Mouse (Mus musculus) thymus, adult 2 months (tissue): ENCODE measurements around the gene Arhgef7. TPM values are rescaled to one million over a fixed set of nuclear protein-coding genes. Genes with fewer than 3 reads are reported as not detected.

Source experiments
- DNase-seq: peaks from one replicate; pipeline ENCODE4 v3.0.0; 2021
- H3K27ac ChIP-seq: fragments of 200-500 bp; 2 replicates; pipeline ENCODE4 v1.5.1; 2012; ENCODE audit warnings: low read length, control low read depth; ENCODE audit not compliant: control insufficient read depth, insufficient read depth
- H3K27me3 ChIP-seq: fragments of 200-500 bp; 2 replicates; pipeline ENCODE4 v1.6.1; 2012; ENCODE audit warnings: mild to moderate bottlenecking, low read length, moderate library complexity, mixed read lengths; ENCODE audit not compliant: control insufficient read depth, insufficient read depth
- H3K36me3 ChIP-seq: fragments of 200-500 bp; 2 replicates; pipeline ENCODE4 v1.6.1; 2012; ENCODE audit warnings: mild to moderate bottlenecking, low read length, moderate library complexity; ENCODE audit not compliant: control insufficient read depth, insufficient read depth
- H3K4me1 ChIP-seq: fragments of 200-500 bp; replicated peaks from 2 replicates; pipeline ENCODE4 v1.6.1; 2012; ENCODE audit warnings: low read length; ENCODE audit not compliant: control insufficient read depth, insufficient read depth
- H3K4me3 ChIP-seq: fragments of 200-500 bp; 2 replicates; pipeline ENCODE4 v1.5.1; 2012; ENCODE audit warnings: mild to moderate bottlenecking, low read length, control low read depth, moderate library complexity; ENCODE audit not compliant: control insufficient read depth, insufficient read depth
- CTCF ChIP-seq: fragments of 200-500 bp; IDR thresholded peaks from 2 replicates; pipeline ENCODE4 v1.5.1; 2012; ENCODE audit warnings: mild to moderate bottlenecking, control low read depth, low read length, moderate library complexity, borderline replicate concordance; ENCODE audit not compliant: control insufficient read depth, poor library complexity, insufficient read depth; ENCODE audit errors: extremely low read depth
- POLR2A ChIP-seq: fragments of 200-500 bp; IDR thresholded peaks from 2 replicates; pipeline ENCODE4 v1.6.1; 2012; ENCODE audit warnings: mild to moderate bottlenecking, low read length, control low read depth, moderate library complexity; ENCODE audit not compliant: control insufficient read depth, poor library complexity, insufficient read depth; ENCODE audit errors: extremely low read depth
- WGBS: fragments of 180-500 bp; shearing (Covaris S2); methylation state at CpG from one replicate; pipeline ENCODE4 v1.1.7; 2018; 5-methylcytosine and 5-hydroxymethylcytosine counted together
- polyA plus RNA-seq: library from polyadenylated mRNA; depleted of rRNA; stranded (reverse); fragments of >200 nt; gene quantifications from 2 replicates; pipeline ENCODE4 v1.2.3, GENCODE M21; 2012

The Arhgef7 gene
- polyA plus RNA-seq, 1 experiment, result 36.1 TPM

DNA sequence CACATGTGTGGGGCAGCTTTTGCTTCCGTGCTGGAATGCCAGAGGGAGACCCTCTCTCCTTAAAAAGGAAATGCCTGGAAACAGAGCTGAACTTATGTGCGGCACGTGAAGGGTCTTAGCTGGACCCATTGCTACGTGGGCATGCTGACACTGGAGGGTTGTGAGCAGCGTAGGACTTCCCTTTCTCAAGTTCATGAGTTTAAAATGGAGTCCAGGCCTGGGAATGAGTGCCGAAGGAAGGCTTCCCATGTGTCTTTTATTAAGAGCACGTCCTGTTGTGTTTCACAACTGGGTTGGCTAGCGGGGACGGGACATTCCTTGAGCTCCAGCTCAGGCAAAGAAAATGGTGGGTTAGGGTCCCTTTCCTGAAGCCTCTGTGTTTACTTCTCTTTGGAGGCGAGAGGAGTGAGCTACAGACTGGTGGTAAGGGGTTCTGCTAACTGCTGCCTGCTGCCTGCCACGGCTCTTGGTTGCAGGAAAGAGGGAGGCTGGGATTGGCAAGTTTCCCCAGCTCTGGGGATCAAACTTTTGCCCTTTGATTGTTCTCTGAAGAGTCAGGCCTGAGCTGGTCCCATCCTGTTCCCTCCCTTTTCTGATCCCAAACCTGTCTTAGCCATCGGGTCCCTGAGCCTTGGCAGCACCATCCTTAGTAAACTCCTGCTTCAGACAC is 2.9 kb downstream of the Arhgef7 start:
- WGBS, result 74% methylated on average over 12 of the region's 12 CpGs
- peaks cover 8% of the 10 kb centered on the region; the same call in 1 of the 2 replicates for H3K27me3 ChIP-seq
- TF ChIP-seq POLR2A (no peak), CTCF (no peak)
- no peak overlapping the region for H3K27ac ChIP-seq
- H3K36me3 ChIP-seq, result no peaks in the 10 kb centered on the region
- peaks cover 9% of the 10 kb centered on the region; the same call in 1 of the 2 replicates for H3K4me1 ChIP-seq
- DNase-seq, result no peak
- H3K4me3 ChIP-seq, result no peak overlapping the region

DNA sequence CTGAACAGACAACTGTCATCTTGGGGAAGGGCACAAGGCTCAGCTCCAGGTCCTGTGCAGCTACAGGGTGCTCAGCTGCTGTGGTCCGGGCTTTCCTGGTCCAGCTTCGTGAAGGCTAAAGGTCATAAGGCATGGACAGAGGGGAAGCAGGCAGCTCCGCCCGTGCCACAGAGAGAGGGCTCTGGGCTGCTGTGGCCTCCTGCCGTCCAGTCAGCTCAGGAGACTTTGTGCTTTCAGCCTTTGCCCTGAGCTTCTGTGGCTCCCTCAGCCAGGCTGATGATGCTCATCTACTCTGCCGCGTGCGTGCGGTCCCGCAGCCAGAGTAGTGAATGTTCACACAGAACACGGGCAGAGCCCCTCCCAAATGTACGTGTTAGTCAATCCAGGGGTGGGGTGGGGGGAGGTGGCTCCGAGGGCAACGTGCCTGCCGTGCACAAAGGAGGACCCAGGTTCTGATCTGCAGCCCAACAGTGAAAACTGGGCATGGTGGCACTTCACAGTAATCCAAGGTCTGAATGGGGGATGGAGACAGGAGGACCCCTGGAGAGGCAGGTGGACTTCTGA is 8.2 kb downstream of the Arhgef7 start:
- 86% methylated on average over 15 of the region's 15 CpGs for WGBS
- TF ChIP-seq CTCF (no peak), POLR2A (no peak)
- H3K4me1 ChIP-seq, result no peaks in the 10 kb centered on the region
- no peaks in the 10 kb centered on the region for H3K27me3 ChIP-seq
- no peak for DNase-seq
- no peaks in the 10 kb centered on the region for H3K36me3 ChIP-seq
- H3K27ac ChIP-seq, result no peak overlapping the region
- H3K4me3 ChIP-seq, result no peak overlapping the region

DNA sequence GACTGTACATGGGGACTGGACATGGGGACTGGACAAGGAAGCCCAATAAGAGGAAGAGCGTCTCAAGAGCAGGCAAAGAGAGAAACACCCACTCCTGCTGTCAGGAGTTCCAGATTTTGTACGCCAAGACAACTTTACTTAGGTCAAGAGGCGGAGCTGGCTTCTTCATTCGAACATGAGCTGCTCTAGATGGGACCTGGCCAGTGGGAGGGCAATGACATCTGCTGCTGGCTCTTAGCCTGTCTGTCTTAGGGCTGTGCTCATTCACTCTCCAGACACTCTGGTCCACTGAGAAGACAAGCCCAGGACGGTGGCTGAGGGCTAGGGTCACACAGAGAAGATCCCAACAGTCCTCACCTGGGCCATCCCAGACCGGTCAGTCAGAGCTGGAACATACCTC is 9.6 kb downstream of the Arhgef7 start:
- Histone ChIP-seq H3K27ac (no peak overlapping the region), H3K36me3 (no peaks in the 10 kb centered on the region), H3K27me3 (no peaks in the 10 kb centered on the region), H3K4me1 (no peaks in the 10 kb centered on the region), H3K4me3 (no peak overlapping the region)
- 75% methylated on average over 6 of the region's 6 CpGs for WGBS
- TF ChIP-seq CTCF (no peak), POLR2A (no peak)
- DNase-seq, result no peak

DNA sequence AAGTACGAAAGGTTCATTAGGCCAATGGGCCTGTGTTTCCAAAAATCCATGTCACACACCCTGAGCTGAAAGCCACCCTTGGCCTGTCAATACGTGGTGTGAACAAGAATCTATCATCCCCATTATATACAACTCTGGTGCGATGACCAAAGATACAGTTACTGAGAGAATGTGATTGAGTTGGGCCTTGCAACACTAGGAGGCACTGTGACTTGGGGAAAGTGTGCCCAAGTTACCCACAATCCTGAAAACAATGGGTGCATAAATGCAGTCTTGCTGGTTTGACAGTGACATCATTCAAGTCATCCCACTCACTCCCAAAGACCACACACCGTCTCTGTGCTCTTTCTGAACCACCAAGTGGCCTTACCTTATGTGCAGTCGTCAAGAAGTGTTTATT is 11.6 kb downstream of the Arhgef7 start:
- 78% methylated on average over 5 of the region's 5 CpGs for WGBS
- DNase-seq, result no peak
- Histone ChIP-seq H3K4me1 (no peaks in the 10 kb centered on the region), H3K27ac (no peak overlapping the region), H3K36me3 (no peaks in the 10 kb centered on the region), H3K4me3 (no peak overlapping the region), H3K27me3 (no peaks in the 10 kb centered on the region)
- TF ChIP-seq CTCF (no peak), POLR2A (no peak)

DNA sequence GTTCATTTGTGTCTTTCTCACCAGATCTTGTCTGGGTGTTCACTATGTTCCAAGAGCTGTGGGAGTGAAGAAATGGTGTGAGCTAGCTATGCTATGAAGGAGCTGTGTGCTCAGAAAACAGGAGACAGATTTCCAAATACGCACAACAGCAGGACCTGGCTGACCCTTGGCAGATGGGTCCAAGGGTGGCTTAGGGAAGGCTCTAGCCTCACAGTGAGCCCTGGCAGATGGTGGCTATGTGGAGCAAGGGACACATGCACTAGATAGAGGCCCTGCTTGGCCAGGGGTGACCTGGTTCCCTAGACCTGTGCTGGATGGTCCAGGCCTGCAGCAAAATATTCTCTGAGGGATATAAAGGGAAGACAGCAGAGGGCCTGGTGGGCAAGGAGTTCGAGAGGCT is 13.3 kb downstream of the Arhgef7 start:
- H3K27me3 ChIP-seq, result no peaks in the 10 kb centered on the region
- DNase-seq, result no peak
- H3K4me1 ChIP-seq, result no peaks in the 10 kb centered on the region

DNA sequence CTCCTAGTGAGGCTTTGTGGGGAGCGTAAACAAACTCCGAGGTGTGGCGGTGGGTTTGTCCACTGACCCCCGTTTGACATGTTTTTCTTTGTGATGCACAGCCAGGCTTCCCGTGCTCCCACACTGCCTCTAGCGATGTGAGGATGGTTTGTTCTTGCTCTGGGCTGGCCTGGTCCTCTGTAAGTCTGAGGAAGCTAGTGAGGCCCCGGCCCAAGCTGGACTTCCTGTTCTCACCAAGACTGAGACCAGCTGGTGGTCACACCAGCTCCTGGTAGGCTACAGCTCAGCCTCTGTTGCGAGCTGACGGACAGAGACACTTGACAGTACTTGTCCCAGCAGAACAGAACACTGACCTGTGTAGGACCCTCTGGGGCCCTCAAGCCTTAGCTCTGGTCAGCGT is 16.1 kb downstream of the Arhgef7 start:
- no peak for TF ChIP-seq POLR2A
- TF ChIP-seq CTCF, result no peak
- H3K27me3 ChIP-seq, result no peaks in the 10 kb centered on the region
- 65% methylated on average over 10 of the region's 10 CpGs for WGBS
- DNase-seq, result no peak
- H3K4me1 ChIP-seq, result no peaks in the 10 kb centered on the region
- no peak overlapping the region for H3K4me3 ChIP-seq
- no peak overlapping the region for H3K27ac ChIP-seq
- no peaks in the 10 kb centered on the region for H3K36me3 ChIP-seq

More for the DNA sequence above, 13.3 kb downstream of the Arhgef7 start:
- no peaks in the 10 kb centered on the region for H3K36me3 ChIP-seq
- no peak overlapping the region for H3K27ac ChIP-seq
- no peak overlapping the region for H3K4me3 ChIP-seq
- no peak for TF ChIP-seq POLR2A
- TF ChIP-seq CTCF, result no peak
- 93% methylated on average over 2 of the region's 2 CpGs for WGBS
